Mouse (Mus musculus): ENCODE measurements around the gene Gripap1.
"Not testable (repeated sequence)": the region's sequence is repeated elsewhere in the genome, so short reads cannot be mapped to it uniquely, and the experiment has no call there.

GRCm38 (mm10) chrX:7802157-7802556, 12.6 kb downstream of the Gripap1 start:
- not testable (repeated sequence) for TF ChIP-seq CTCF (IDR thresholded peaks at IDR 0.05; ENCODE audit: control insufficient read depth, insufficient read depth, low read length); POLR2A (IDR thresholded peaks at IDR 0.05; ENCODE audit: borderline replicate concordance, control insufficient read depth, low read depth, low read length)

Measured in bone marrow, adult 2 months (tissue).